Mouse (Mus musculus) gastrocnemius, postnatal 25 days (tissue): ENCODE measurements around the gene Card11. TPM values are rescaled to one million over a fixed set of nuclear protein-coding genes. Genes with fewer than 3 reads are reported as not detected.

Source experiments
- DNase-seq: peaks from one replicate; pipeline ENCODE4 v3.0.0; 2022
- long read RNA-seq, 2 experiments: library from polyadenylated mRNA; stranded (forward); transcript quantifications; one replicate each; pipeline ENCODE4 v2.0.0; 2021
- total RNA-seq, 2 experiments: library from RNA; stranded (reverse); gene quantifications; 1 replicate in 1 of 2; 2 replicates in 1 of 2; pipeline ENCODE4 v1.2.3; 2021

Card11 gene
- under 1 TPM; 0.16 to 0.31 TPM for total RNA-seq
- long read RNA-seq, experiment 1 = 0 reads
- long read RNA-seq, experiment 2 = 0 reads

DNA sequence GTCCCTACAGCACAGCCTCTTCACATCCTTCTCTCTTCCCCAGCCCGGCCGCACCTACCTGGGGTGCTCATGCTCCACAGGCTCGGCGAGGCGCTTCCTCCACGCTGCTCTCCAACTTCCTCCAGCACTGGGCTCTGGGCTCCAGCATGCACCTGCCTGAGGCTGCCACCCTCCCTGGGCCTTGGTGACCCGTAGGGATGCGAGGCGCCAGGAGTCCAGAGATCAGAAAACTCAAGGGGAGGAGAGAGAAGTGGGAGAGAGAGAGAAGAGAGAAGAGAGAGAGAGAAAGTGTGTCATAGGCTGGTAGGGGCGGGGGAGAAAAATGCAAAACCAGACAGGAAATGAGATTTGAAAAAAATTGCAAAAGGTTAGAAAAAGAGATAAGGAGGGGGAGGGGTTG, at the start of gene Card11:
Card11 (minus strand) TSS at position 234 of the 400 bp plus-strand sequence.
- DNase-seq = no peak

GRCm38 (mm10) chr5:141047651-141048218, 47.4 kb upstream of the Card11 start:
- DNase-seq = no peak

GRCm38 (mm10) chr5:141044976-141045375, 44.6 kb upstream of the Card11 start:
- no peak for DNase-seq

GRCm38 (mm10) chr5:141043654-141044447, 43.5 kb upstream of the Card11 start:
- DNase-seq = peak; percentile 9

DNA sequence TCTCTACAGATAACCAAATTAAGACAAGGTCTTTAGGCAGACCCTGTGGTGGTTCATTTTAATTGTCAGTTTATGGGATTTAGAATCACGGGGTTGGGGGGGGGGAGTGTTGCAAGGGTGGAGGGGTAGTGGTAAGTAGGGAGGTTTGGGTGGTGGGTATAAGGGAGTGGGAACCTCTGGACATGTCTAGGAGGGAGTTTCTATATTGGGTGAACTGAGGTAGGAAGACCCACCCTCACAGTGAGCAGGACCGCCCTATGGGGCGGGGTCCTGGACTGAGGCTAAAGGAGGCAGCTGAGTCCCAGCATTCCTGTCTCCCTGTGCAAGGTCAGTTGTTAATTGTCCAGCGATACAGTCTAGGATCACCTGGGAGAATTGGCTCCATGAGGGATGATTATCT, 42.0 kb upstream of the Card11 start:
- no peak for DNase-seq

GRCm38 (mm10) chr5:141040846-141041245, 40.5 kb upstream of the Card11 start:
- DNase-seq = no peak

DNA sequence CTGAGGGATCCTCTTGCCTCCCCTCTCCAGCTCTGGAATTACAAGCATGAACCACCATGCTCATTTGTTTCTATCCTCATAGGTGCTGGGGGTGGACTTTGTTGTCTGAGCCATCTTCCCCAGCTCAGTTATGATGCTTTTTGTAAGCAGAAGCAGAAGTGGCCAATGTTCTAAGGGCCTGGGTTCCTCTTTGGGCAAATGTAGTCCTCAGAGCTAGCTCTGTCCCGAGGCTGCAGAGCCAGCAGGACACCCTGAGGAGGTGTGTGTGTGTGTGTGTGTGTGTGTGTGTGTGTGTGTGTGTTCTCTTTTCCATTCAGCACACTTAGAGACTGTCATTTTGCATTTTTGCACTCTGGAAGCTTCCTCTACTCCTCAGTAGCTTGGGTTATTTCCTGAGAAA, 38.0 kb upstream of the Card11 start:
- DNase-seq = no peak

DNA sequence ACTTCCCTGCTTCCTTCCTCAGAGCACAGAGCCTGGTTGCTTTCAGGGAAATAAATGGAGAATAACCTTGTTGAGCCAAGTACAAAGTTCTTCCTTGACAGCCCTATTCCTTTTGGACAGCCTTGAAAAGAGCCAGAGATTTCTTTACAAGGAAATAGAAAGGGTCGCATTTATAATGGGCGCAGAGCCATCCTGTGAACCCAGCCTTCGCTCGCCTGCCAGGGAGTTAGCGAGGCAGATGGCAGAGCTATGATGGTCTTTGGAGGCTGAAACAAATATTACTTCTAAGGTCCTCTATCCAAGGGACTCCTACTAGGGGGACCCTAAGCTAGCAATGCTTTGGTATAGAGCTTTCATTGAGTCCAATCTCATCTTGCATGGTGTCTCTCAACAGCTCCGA, 35.0 kb upstream of the Card11 start:
- no peak for DNase-seq

DNA sequence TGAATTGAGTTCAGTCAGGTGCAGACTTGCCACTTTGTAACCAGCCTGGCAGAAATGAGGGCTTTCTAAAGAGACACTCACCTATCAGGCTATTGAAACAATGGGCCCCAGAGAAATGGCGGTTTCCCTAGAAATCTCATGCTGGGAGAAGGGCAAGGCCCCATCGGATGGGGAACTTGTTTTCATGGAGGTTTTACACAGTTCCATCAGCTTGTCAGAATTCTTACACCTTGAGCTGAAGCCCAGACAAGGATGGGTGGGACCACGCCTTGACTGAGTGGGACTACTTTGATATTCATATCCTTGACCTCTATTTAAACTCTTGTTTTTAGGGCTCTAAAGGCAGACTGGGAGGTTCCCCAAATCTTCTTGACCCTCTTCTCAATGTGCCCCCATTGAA, 33.9 kb upstream of the Card11 start:
- no peak for DNase-seq

- DNase-seq = no peak
These were observed 32.6 kb upstream of the Card11 start for GRCm38 (mm10) chr5:141033001-141033400.

GRCm38 (mm10) chr5:141029364-141029763, 29.0 kb upstream of the Card11 start:
- no peak for DNase-seq

DNA sequence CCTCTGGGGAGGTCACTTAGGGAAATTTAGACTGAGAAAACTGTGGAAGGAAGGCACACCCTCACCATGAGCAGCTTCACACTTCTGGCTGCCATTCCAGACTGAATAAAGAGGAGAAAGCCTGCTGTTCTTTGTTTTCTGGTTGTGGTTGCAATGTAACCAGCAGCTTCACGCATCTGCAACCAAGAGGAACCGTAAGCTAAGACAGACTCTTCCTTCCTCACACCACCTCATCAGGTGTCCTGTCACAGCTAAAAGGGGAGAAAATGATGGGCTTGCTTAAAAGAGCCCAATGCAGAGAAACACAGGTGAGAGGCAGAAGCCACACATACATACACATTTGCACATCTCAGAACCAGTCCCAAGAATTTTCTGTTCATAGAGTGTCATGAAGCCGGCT, 25.3 kb upstream of the Card11 start:
- no peak for DNase-seq

GRCm38 (mm10) chr5:141024435-141024834, 24.1 kb upstream of the Card11 start:
- no peak for DNase-seq

- no peak for DNase-seq
These were observed 17.7 kb upstream of the Card11 start for GRCm38 (mm10) chr5:141017927-141018700.

DNA sequence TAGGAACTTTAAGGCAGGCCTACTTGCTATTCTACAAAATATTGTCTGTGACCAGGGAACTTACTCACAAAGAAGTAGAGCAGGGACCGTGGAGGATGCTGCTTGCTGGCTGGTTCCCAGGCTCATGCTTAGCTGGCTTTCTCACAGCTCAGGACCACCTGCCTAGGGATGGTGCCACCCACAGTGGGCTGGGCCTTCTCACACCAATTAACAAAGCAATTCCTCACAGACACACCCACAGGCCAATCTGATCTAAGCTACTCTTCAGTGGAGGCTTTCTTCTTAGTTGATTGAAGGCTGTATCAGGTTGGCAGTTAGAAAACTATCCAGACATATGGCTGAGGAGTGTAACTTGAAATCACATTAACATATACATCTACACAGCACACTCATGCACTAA, 15.7 kb upstream of the Card11 start:
- no peak for DNase-seq

DNA sequence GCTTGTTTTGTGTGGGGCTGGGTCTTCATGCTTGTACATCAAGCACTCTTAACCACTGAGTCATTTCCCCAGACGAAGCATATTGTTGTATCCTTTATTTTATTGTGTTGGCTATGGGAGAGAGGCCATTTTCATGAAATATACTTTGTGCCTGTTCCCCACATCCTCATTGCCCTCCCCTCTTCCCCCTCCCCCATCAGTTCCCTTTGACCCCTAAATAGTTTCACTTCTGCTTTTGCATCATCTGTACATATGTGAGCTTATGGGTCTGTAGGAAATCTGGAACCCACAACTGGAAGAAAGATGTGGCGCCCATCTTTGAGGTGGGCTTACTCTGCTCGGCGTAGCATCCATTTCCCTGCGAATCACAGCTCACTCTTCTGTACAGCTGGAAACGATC, 13.8 kb upstream of the Card11 start:
- no peak for DNase-seq

- no peak for DNase-seq
These were observed 13.1 kb upstream of the Card11 start for GRCm38 (mm10) chr5:141013465-141013864.

DNA sequence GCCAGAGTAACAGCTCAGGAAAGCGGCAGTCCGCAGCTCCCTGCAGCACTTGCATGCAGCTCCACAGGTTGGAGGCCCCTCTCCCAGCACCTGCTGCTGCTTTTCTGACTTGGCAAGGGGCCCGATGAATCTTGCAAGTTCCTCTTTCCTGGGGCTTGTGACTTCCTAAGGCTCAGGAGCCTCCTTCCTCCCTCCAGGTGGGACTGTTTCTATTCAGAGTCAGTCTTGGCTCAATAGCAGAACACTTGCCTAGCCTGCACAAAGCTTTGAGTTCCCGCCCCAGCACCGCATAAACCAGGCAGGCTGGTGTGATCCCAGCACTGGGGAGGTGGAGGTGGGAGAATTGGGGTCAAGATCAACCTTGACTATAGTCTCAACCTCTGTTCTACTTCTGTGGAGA, 5.1 kb upstream of the Card11 start:
- DNase-seq = no peak

GRCm38 (mm10) chr5:141004078-141004763, 3.8 kb upstream of the Card11 start:
- no peak for DNase-seq

GRCm38 (mm10) chr5:140999178-140999672, 1.2 kb downstream of the Card11 start:
- no peak for DNase-seq

DNA sequence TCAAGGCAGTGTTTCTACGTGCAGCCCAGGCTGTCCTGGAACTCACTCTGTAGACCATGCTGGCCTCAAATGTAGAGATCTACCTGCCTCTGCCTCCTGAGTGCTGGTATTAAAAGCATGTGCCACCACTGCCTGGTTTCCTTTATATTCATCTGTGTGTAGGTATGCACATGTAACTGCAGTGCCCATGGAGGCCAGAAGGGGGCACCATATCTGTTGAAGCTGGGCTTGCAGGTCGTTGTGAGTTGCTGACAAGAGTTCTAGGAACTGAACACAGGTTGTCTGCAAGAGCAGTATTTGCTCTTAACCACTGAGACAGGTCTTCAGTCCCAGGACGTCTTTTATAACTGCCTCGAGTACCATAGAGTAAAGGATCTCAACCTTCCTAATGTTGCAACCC, 2.6 kb downstream of the Card11 start:
- no peak for DNase-seq
